Mouse (Mus musculus) midbrain, embryonic 14.5 days (tissue): Measurements from ENCODE around the gene Mthfd1. TPM values are rescaled to one million over a fixed set of nuclear protein-coding genes. Genes with fewer than 3 reads are reported as not detected.

Experiments used
- ATAC-seq: fragments of 200-750 bp; cut with Nextera tagmentation; 2 replicates; pipeline ENCODE4 v1.8.0; 2017; ENCODE audit warnings: moderate number of reproducible peaks, moderate library complexity; ENCODE audit not compliant: low FRiP score, low TSS enrichment
- DNase-seq: peaks from one replicate; pipeline ENCODE4 v3.0.0-alpha.2; 2015
- H3K27ac ChIP-seq: fragments of 300-500 bp; sonication (generic); replicated peaks from 2 replicates; pipeline ENCODE4 v1.5.1; 2014; ENCODE audit warnings: mild to moderate bottlenecking, low read depth, low read length, moderate library complexity
- H3K27me3 ChIP-seq: fragments of 300-500 bp; sonication (generic); 2 replicates; pipeline ENCODE4 v1.6.1; 2014; ENCODE audit warnings: low read length, control low read depth, mixed read lengths; ENCODE audit not compliant: control insufficient read depth, insufficient read depth
- H3K36me3 ChIP-seq: fragments of 300-500 bp; sonication (generic); 2 replicates; pipeline ENCODE4 v1.6.1; 2014; ENCODE audit warnings: low read length, control low read depth; ENCODE audit not compliant: control insufficient read depth, insufficient read depth
- H3K4me1 ChIP-seq: fragments of 300-500 bp; sonication (generic); 2 replicates; pipeline ENCODE4 v1.6.1; 2014; ENCODE audit warnings: mild to moderate bottlenecking, antibody characterized with exemption, low read length, control low read depth; ENCODE audit not compliant: control insufficient read depth, insufficient read depth
- H3K4me2 ChIP-seq: fragments of 300-500 bp; sonication (generic); 2 replicates; pipeline ENCODE4 v1.6.1; 2014; ENCODE audit warnings: mild to moderate bottlenecking, low read length, moderate library complexity
- H3K4me3 ChIP-seq: fragments of 300-500 bp; sonication (generic); replicated peaks from 2 replicates; pipeline ENCODE4 v1.5.1; 2014; ENCODE audit warnings: low read depth, low read length
- H3K9ac ChIP-seq: fragments of 300-500 bp; sonication (generic); replicated peaks from 2 replicates; pipeline ENCODE4 v1.6.1; 2014; ENCODE audit warnings: mild to moderate bottlenecking, low read length, moderate library complexity
- H3K9me3 ChIP-seq: fragments of 300-500 bp; sonication (generic); 2 replicates; pipeline ENCODE4 v1.6.1; 2016; ENCODE audit warnings: low read length, control low read depth, mixed read lengths; ENCODE audit not compliant: control insufficient read depth
- WGBS: fragments of 180-500 bp; shearing (Covaris S2); extraction: QIAGEN DNeasy Blood & Tissue Kit; methylation state at CpG from one replicate; pipeline ENCODE4 v1.1.7; 2014; 5-methylcytosine and 5-hydroxymethylcytosine counted together
- polyA plus RNA-seq: library from polyadenylated mRNA; unstranded; fragments of >200 nt; fragmentation: Nextera tagmentation; extraction: Ambion mirVana; gene quantifications from 2 replicates; pipeline ENCODE4 v1.2.1, GENCODE M21; 2014

Gene Mthfd1
- polyA plus RNA-seq, 1 experiment from 2014 or later, result 35.1 TPM

DNA sequence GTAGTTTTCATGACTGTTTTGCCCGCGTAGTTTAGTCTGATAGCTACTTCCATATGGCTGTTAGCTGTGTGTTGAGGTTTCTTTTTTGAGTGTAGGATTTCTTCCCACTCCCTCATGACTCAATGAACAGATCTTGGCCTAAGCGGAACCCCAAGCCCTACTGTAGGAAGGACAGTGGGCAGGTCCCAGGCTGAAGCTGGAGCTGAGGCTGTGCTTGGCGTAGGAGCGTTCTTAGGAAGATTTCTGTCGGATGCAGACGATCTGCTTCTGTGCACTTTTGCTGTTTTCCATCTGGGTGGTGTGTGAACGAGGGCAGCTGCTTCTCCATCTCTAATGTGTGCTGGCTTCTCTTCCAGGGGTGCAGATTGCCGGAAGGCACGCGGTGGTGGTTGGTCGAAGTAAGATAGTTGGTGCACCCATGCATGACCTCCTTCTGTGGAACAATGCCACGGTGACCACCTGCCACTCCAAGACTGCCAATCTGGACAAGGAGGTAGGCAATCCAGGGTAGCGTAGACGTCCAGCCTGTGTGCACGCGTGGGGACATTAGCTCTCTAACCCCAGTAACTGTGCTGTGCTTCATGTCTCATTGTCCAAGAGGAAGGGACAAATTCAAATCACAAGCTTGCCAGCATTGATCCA lies 27.6 kb downstream of the Mthfd1 start:
- Histone ChIP-seq H3K9me3 (no peaks in the 10 kb centered on the region), H3K27ac (no peak overlapping the region), H3K27me3 (no peaks in the 10 kb centered on the region), H3K4me2 (no peak overlapping the region), H3K36me3 (peaks cover 14% of the 10 kb centered on the region), H3K4me1 (peaks cover 6% of the 10 kb centered on the region), H3K9ac (no peak overlapping the region), H3K4me3 (no peak overlapping the region)
- ATAC-seq (no peak), DNase-seq (no peak)
- 81% methylated on average over 17 of the region's 17 CpGs for WGBS

DNA sequence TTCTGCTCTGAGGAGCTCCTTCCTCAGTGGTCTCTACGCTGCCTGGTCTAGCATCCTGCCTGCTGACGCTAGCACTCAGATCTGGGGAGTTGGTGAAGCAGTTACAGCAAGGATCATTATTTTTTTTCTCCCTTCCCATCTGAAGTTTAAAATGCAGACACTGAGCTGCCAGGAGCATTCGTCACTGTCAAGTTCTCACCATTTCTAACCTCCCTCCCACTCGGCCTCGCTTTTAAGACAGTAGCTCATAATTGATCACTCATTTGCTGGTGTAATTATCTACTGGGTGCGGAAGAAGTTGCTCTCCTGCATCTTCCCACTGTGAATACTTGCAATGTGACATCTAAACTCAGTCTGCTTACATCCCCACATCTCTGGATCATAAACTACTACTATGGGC lies 30.3 kb downstream of the Mthfd1 start:
- Histone ChIP-seq H3K27me3 (no peaks in the 10 kb centered on the region), H3K9me3 (no peaks in the 10 kb centered on the region), H3K9ac (no peak overlapping the region), H3K4me1 (peaks cover 11% of the 10 kb centered on the region), H3K4me2 (no peak overlapping the region), H3K4me3 (no peak overlapping the region), H3K36me3 (peaks cover 14% of the 10 kb centered on the region), H3K27ac (no peak overlapping the region)
- WGBS, result 93% methylated on average over 6 of the region's 6 CpGs
- no peak for DNase-seq
- ATAC-seq, result no peak

DNA sequence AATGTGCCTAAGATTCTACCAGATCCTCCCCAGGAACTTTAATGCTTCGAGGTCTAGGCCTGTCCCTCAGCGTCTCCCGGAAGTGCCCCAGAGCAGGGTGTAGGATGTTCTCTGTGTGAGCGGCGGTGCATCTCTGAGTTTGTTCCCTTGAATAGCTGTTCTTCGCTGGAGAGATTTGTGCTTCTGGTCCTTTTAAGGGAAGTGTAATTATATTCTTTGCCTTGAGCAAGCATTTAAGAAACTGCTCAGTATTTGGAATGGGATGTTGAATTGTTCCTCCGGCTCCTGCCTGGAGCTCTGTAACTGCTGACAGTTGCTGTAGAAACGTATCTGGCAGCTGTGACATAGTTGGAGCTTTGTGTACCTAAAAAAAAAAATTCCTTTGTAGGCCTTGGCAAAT lies 32.9 kb downstream of the Mthfd1 start:
- ATAC-seq (no peak), DNase-seq (peak; percentile 63)
- no peak overlapping the region for H3K4me3 ChIP-seq
- H3K9me3 ChIP-seq, result no peaks in the 10 kb centered on the region
- peaks cover 22% of the 10 kb centered on the region; the same call in 1 of the 2 replicates for H3K36me3 ChIP-seq
- peaks cover 11% of the 10 kb centered on the region for H3K4me1 ChIP-seq
- H3K27me3 ChIP-seq, result no peaks in the 10 kb centered on the region
- no peak overlapping the region for H3K9ac ChIP-seq
- H3K27ac ChIP-seq, result peak overlapping the region; percentile 74
- no peak overlapping the region for H3K4me2 ChIP-seq
- WGBS, result 19% methylated on average over 8 of the region's 8 CpGs

DNA sequence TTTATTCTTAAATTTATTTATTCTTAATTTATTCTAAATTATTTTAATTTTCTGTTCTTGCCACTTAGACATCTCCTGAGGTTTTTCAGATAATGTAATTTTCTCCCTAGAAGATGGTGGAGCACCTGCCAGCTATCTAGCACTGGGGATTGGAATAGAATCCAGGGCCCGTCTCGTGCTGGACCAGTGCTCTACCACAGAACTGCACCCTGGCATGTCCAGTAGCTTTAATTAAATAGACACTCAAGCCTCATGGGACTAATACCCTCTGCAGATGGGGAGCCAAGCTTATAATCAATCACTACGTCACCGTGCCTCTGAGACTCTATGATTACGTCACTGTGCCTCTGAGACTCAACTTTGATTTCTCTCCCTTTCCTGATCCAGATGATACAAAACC lies 33.4 kb downstream of the Mthfd1 start:
- H3K9ac ChIP-seq, result no peak overlapping the region
- peaks cover 23% of the 10 kb centered on the region; the same call in 1 of the 2 replicates for H3K36me3 ChIP-seq
- H3K9me3 ChIP-seq, result no peaks in the 10 kb centered on the region
- no peak overlapping the region for H3K4me3 ChIP-seq
- H3K4me1 ChIP-seq, result peaks cover 11% of the 10 kb centered on the region
- H3K27ac ChIP-seq, result peak overlapping the region; percentile 39; the same call in 1 of the 2 replicates
- peak; percentile 46 for DNase-seq
- no peak for ATAC-seq
- H3K4me2 ChIP-seq, result no peak overlapping the region
- no peaks in the 10 kb centered on the region for H3K27me3 ChIP-seq
- 19% methylated on average over 5 of the region's 5 CpGs for WGBS

DNA sequence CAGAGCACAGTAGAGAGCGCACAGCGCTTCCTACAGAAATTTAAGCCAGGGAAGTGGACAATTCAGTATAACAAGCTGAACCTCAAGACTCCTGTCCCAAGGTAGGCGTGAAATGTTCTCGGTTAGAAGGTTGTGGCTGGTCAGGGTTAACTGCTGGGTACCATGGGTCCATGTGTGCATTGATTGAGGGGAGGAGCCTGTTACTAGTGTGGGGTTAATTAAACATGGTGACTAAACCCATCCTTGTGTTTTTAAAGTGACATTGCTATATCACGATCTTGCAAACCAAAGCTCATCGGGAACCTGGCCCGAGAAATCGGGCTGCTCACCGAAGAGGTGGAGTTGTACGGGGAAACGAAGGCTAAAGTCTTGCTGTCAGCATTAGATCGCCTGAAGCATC lies 34.3 kb downstream of the Mthfd1 start:
- peaks cover 25% of the 10 kb centered on the region; the same call in 1 of the 2 replicates for H3K36me3 ChIP-seq
- no peaks in the 10 kb centered on the region for H3K9me3 ChIP-seq
- H3K4me3 ChIP-seq, result no peak overlapping the region
- H3K27me3 ChIP-seq, result no peaks in the 10 kb centered on the region
- DNase-seq, result no peak
- peaks cover 11% of the 10 kb centered on the region for H3K4me1 ChIP-seq
- 94% methylated on average over 12 of the region's 12 CpGs for WGBS
- H3K4me2 ChIP-seq, result no peak overlapping the region
- ATAC-seq, result no peak
- H3K27ac ChIP-seq, result no peak overlapping the region
- H3K9ac ChIP-seq, result no peak overlapping the region

DNA sequence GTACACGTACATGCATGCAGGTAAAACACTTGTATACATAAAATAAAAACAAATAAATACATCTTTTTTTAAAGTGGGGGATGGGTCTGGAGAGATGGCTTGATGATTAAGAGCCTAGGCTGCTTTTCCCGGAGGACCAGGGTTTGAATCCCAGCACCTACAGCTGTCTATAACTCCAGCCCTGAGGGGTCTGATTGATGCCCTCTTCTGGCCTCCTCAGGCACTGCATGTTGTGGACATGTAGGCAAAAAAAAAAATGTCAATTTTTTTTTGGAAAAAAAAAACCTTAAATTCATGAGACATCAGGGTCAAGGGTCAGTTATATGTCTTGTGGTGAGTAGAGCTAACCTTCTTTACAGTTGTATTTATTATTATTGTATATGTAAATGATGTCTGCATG lies 35.2 kb downstream of the Mthfd1 start:
- Histone ChIP-seq H3K9ac (no peak overlapping the region), H3K9me3 (no peaks in the 10 kb centered on the region), H3K4me2 (no peak overlapping the region), H3K4me1 (peaks cover 11% of the 10 kb centered on the region), H3K4me3 (no peak overlapping the region), H3K27me3 (no peaks in the 10 kb centered on the region), H3K36me3 (peaks cover 31% of the 10 kb centered on the region; the same call in 1 of the 2 replicates), H3K27ac (no peak overlapping the region)
- ATAC-seq, result no peak
- WGBS, result 97% methylated on average over 2 of the region's 2 CpGs
- no peak for DNase-seq

DNA sequence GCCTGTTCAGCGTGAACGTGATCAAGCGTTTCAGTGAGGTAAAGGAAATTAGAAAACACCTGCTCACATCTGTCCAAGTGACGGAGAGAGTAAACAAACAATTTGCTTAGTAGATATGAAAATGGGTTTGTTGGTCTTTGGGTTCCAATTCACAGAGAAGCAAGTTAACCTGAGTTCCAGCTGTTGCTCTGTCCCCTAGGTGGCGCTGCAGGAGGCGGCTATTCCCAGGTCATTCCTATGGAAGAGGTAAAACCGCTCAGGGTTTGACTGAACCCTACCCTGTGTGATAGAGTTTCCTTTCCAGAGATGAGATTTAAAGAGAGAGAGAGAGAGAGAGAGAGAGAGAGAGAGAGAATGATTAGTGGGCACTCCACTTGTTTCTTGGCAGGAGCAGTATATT lies 38.1 kb downstream of the Mthfd1 start:
- Histone ChIP-seq H3K27me3 (no peaks in the 10 kb centered on the region), H3K9ac (no peak overlapping the region), H3K4me1 (peaks cover under 1% of the 10 kb centered on the region; the same call in 1 of the 2 replicates), H3K9me3 (no peaks in the 10 kb centered on the region), H3K36me3 (peaks cover 37% of the 10 kb centered on the region; the same call in 1 of the 2 replicates), H3K4me2 (no peak overlapping the region), H3K4me3 (no peak overlapping the region), H3K27ac (no peak overlapping the region)
- ATAC-seq, result no peak
- WGBS, result 66% methylated on average over 7 of the region's 7 CpGs
- peak; percentile 76 for DNase-seq

DNA sequence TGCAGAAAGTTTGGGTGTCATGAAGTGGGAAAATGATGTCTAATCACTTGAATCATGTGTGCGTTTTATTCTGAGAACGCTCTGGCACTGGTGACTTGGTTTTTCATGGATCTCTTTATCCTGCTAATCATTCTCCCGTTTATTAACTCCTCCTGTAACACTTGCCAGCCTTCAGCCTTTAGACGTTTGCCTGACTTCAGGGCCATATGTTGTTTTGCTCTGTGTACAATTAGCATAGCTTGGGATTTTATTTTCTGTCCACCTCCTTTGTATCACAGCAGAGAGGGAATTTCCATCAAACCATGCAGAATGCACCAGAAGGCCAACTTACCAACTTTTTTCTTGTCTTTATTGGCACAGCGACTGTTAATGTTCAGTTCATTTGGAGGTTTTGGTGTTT lies 42.7 kb downstream of the Mthfd1 start:
- Histone ChIP-seq H3K9ac (no peak overlapping the region), H3K27me3 (no peaks in the 10 kb centered on the region), H3K9me3 (no peaks in the 10 kb centered on the region), H3K36me3 (peaks cover 37% of the 10 kb centered on the region), H3K27ac (no peak overlapping the region), H3K4me3 (no peak overlapping the region), H3K4me2 (no peak overlapping the region), H3K4me1 (no peaks in the 10 kb centered on the region)
- DNase-seq, result no peak
- no peak for ATAC-seq
- WGBS, result 83% methylated on average over 5 of the region's 5 CpGs

DNA sequence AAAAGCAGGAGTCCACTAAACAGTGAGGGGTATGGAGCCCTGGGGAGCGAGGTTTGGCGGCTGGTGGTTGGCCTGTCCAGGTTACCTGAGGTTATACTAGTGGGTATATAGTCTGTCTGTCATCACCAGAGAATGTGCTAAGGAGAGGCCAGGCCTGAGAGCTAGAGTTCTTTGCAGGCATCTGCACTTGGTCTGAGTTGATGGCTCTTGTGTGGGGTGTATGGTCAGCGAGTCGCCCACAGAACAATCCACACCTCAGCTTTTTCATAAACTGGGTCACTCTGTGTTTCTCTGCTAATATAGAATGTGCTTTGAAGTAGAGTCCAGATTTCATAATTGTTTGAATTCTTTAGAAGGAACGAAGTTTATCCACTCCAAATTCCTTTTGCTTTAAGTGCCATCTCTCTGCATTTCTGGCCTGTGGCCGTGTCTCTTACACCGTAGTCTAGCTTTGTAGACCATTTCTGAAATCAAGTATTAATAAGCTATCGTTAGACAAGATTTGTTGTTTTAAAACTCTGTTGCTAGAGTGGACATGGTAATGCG lies 44.3 kb downstream of the Mthfd1 start:
- Histone ChIP-seq H3K9ac (no peak overlapping the region), H3K27ac (no peak overlapping the region), H3K4me3 (no peak overlapping the region), H3K4me2 (no peak overlapping the region), H3K27me3 (no peaks in the 10 kb centered on the region), H3K9me3 (no peaks in the 10 kb centered on the region), H3K36me3 (peaks cover 33% of the 10 kb centered on the region), H3K4me1 (no peaks in the 10 kb centered on the region)
- DNase-seq (no peak), ATAC-seq (no peak)
- 95% methylated on average over 9 of the region's 9 CpGs for WGBS
